Mouse (Mus musculus) cerebellum, adult 8-10 months (tissue): ENCODE measurements around the gene Gm17660.

ENCODE experiments used
- DNase-seq: peaks from one replicate; pipeline ENCODE4 v3.0.0; 2022

Gm17660 gene

DNA sequence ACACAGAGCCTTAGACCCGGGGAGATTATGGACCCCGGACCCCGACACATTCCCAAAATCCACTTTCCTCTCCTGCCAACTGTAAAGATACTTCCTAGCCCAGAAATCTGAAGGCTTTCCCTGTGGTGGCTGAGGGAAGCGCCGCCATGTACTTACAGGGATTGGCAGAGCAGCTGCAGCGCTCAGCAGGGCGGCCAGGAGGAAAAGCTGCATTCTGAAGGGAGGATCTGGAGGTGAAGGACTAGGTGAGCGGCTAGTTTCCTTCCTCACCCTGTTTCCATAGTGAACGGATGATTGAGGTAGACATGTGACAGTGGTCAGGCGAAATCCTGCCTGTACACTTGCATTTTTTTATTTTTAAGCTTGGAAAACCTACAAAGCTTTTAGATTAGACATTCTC is 1.0 kb downstream of the Gm17660 start:
- no peak for DNase-seq

DNA sequence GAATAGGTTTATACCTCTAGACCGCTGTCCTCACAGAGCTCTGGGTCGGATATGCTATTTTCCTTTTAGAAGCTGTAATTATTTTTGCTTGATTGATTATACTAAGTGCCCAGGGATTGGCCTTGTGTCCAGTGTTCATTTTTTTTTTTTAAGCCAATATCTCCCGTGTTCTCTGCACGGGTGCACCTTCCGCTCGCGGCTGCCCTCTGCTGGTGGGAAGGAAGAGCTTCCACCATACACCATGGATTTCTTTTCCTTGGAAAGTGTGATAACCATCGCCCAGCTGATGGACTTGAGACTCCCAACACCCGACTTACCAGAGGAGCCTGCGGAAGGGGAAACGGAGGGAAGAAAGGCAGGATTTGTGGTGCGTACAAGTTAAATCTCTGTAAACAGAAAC is 3.0 kb downstream of the Gm17660 start:
- DNase-seq: peak; percentile 59

DNA sequence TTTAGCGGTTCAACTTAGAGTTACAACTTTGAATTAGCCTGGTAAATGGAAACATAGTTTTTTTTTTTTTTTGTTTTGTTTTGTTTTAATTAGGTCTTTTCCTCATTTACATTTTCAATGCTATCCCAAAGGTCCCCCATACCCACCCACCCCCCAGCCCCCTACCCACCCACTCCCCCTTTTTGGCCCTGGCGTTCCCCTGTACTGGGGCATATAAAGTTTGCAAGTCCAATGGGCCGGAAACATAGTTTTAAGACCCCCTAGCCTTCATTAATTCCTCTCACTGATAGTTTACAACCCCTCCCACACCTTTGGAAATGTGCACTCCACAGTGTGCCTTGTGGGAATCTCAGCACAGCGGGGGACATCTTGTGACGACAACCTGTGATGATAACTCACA is 3.8 kb downstream of the Gm17660 start:
- no peak for DNase-seq

DNA sequence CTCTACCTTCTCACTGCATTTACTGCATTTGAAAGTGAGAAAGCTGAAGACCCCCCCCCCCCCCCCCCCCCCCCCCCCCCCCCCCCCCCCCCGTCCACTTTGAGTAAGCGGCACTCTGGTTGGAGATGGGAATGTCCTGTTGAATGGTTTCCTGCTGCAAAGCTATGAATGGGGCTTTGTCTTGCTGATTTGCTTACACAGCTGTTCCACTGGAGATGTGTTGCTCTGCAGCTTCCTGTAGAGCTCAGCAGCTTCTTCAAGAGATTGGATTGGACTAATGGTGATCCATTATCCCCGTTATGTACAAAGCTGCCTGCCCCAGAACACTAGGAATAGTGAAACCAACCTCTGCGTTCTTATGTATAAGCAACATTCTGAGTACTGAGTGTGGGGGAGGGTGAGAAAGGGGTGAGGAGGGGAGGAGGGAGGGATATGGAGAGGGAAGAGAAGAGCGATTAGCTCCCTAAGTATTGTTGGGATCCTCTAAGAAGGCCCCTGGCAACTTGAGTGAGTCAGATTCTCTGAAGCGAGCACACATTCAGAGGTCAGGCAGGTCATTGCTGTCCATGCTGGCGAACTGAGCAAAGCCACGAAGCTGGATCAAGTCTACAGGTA is 5.0 kb downstream of the Gm17660 start:
- no peak for DNase-seq

DNA sequence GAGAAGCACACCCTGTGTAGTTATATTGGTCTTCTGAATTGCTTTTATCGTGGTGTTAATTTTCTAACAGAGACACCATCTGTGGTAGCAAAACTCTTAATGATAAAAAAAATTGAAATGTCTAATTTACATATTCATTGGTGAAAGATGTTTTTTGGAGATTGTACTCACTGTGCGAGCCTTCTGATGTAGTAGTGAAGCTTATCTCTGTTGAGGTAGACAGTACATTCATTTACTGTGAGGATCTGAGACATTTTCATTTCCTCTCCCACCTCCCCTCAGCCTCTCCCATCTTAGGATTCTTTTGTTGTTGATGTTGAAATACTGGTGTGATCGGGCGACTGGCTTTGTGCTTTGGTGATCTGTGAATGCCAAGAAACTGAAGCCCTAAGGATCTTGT is 6.4 kb downstream of the Gm17660 start:
- no peak for DNase-seq

DNA sequence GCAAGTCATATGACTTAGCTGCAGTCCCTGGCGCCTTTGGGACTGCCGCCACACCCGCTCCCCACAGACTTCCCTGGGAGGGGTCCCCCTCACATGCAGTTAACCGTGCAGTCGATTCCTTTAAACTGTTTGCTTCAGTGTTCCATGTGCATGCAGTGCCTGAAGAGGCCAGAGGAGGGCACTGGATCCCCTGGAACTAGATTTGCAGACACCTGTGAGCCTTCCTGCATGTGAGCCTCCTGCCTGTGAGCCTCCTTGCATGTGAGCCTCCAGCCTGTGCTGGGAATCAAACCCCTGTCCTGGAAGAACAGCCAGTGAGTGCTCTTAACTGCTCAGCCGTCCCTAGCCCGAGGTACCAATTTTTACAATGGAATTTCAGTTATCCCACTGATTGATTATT is 8.7 kb downstream of the Gm17660 start:
- no peak for DNase-seq

DNA sequence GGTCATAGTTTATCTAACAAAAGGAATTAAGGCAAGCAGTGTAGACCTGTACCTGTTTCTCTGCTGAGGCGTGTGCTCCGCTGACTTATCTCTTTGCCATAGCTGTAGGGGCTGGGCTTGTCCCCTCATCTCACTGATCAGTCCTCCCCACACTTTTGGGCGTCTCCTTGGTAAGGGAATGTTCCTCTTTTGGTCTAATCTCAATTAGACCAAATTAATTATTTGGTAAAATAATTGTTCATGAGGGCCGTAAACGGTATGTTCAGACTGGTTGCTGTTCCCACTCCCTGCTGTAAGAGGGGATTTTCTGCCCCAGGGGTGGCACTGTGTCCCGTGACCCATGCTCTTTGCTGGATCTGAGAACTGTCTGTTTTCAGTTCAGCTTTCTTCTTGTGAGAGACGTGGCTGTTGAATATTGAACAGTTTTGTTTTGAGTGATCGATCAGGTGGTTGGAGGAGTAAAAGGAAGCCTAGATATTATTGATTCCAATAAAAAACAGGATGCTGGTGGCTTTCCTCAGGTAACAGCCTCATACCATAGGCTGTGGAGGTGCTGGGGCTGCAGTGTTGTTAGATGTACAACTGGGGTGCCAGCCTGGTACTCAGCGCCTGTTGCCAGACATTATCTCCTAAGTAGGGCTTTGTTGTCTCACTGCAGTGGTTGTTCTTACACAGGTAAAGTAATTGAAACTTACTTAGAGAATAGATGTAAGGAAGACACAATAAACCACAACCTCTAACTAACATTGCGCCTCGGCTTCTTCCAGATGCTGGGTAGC is 14.4 kb downstream of the Gm17660 start:
- no peak for DNase-seq

DNA sequence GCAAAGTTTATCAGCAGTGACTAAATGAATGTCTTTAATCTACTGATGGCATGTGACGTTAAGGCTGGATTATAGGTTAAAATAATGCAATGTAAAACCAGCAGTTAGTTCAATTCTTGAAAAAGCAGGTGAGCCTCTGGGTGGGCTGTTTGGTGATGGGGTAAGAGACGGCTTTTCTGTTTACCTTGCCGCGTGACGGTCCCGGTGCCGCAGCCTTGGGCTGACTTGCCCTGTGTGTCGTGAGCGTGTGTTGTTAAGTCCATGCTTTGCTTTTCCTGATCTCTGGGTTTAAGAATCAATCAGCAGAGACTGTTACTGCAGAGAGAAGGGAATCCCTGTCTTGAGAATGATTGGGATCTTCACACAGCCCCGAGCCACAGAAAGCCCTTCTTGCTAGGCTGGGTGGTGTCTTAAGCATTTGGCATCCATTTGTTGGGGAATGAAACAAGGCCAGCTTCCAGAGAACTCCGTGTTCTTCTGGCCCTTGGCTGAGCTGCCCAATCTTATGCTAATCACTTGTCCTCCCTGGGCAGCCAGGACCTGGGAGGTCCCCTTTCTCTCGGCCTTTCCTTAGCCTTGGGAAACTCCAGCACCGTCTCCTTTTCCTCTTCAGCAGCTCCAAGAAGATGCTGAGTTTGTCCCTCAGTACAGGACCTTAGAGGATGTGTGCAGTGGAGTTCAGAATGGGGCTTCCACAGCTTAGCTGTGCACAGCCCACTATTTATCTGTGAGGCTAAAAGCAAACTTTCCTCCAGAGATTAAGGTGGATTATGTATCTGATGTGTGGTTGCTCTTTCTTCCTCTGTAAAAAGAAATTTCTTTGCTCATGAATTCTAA is 15.3 kb downstream of the Gm17660 start:
- DNase-seq: no peak

DNA sequence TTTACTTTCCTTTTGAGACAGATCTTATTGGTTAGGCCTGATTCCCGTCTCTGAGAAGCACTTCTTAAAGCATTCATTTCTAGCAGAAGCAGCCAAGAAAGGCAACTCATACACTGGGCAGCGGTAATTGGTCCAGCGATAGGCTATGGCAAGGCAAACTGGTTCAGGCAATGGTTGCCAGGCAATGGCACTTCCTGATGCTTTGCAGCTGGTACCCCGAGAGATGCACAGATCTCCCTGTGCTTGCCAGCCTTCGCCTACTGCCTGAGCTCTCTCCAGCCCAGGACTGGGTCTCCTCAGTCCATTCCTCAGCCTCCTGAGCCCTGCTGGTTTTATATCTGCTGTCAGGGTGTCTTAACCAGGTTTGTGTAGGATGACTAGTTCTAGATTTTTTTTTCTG is 17.0 kb downstream of the Gm17660 start:
- DNase-seq: no peak

DNA sequence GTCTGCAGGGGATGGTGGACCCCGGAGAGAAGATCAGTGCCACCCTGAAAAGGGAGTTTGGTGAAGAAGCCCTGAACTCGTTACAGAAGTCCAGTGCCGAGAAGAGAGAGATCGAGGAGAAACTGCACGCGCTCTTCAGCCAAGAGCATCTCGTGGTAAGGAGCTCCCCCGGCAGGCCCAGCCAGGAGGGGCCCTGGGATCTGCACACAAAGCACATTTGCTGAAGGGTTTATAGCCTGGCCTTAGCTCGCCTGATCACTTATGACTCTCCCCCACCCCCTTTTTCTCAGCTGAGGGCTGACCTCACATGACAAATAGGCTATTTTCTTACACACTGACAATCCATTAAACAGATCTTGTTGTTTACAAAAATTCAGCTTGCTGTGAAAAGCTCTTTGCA is 17.8 kb downstream of the Gm17660 start:
- no peak for DNase-seq

DNA sequence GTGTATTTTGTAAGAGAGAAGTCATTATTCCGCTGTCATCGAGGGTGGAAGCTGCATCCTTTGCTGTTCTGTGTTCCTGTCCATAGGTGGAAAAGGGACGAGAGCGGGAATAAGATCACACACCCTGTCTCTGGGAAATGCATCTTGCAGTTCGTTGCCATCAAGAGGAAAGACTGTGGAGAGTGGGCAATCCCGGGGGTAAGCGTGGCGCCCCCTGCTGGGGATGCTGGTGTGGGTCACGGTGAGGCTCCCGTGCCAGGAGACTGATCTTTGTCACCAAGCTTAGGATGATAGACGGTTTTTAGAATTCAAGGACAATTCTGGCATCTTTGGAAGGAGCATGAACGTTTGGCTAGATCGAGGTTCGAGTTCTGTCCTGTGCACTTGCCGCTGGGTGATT is 19.4 kb downstream of the Gm17660 start:
- DNase-seq: peak; percentile 34

DNA sequence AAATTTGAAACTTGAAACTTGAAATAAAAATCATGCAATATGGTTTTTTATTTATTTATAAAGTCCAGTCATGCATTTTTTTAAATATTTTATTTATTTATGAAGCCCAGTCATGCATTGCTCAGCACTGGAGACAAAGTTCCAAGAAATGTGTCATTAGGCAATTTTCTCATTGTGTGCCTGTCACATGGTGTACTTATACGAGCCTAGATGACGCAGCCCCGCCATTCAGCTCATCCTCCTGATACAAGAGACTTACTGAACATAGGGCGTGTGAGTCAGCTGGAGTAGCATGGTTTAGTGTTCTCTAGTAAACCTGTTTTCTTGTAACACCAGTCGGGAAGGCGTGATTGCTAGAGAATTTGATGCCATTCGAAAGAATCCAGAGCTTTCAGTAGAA is 21.1 kb downstream of the Gm17660 start:
- no peak for DNase-seq

DNA sequence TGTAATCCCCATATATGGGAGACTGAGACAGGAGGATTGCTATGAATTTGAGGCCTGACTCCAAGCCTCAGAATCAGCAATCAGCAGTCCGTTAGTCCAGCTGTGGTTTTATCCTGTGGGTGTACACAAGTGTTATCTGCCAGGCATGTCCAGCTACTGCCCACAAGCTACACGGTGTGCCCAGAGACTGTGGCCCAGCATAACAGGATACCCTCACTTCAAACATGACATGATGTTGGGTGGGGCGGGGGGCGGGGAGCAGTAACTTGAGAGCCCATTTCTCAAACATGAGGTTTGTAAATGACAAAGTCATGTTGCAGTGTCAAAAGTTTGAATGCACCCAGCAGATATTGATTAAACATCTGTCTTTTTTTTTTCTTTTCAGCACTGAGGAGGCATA is 21.6 kb downstream of the Gm17660 start:
- no peak for DNase-seq

DNA sequence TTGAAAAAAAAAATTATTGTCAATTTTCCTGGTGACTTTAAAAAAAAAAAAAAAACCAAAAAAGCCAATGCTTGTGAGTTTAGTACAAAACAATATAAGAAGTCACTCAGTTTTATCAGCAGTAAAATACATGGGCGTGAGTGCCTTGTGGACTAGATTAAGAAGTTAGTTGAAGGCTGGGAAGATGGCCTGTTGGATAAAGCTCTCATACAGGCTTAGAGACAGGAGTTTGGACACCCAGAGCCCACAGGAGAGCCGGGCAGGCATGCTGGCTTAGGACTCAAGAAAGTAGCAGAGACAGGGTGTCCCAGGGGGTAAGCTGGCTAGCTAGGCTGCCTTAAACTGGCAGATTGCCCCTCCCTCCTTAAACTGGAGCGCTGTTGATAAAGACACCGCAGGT is 22.5 kb downstream of the Gm17660 start:
- DNase-seq: no peak

DNA sequence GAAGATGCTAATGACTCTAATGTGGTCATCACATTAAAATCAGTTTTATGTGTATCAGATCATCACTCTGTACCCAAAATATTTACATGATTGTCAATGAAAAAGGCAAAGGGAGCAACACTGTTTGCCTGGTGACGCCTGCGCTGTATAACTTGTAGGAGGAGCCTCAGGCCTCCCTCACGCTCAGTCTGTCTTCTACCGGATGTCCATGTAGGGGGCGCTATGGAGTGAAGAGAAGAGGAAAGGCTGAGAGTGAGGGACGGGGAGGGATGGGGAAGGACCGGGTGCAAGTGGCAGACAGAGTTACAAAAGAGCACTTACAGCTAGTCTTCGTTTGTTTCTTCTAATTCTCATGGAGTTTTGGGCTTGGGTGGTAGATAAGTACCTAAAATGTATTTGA is 24.5 kb downstream of the Gm17660 start:
- DNase-seq: no peak

DNA sequence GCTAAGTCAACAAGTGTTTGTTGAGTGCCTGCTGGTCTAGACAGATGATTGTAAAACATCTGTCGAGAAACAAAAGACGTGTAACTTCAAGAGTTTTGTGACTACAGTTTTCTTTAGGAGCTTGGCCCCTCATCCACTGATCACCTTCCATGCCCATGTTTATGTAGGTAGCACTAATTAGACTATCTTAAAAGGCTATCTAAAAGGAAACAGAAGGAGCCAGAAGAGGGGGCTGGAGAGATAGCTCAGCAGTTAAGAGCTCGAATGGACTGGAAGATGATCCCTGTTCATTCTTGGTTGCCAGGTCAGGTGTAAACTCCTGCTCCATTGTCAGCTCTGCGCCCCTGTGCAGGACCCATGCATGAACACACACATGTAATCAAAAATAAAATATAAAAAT is 29.3 kb downstream of the Gm17660 start:
- no peak for DNase-seq

DNA sequence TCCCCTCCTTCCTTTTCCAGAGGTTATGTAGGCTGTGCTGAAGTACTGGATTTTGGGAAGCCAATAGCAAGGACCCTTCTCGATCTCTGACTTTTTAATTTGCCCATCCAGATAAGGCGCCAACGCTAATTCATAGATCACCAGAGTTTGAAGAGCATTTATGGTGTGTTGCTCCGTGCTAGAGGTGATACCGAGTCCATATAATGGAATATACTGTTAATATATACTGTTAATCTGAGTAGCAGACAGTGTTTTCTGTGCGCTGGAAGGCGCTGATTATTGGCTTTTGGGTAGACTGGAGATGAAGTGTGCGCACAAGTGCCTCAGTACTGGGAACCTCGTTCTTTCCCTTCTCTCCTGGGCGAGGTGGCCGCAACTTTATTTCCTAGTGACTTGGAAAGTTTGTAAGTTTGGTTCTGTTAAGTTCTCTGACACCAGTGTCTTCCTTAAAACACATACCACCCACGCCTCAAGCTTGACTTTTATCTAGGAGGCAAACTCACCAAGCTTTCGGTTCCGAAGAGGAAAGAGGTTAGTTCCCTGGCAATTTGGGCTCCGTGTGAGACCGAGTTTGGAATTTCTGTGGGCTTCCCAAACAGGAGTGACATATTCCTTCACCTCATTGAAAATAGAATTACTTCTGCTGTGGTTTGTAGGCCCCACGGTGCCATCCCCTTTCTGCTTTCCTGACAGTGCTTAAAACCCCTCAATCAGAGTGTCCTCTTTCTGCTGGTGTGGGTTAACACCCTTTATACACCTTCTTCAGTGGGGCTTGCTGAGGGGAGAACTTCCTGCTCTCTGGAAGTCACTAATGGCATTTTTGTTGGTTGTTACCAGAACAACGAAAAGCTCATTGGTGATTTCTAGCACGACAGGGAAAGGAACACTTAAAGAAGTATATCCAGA is 30.0 kb downstream of the Gm17660 start:
- DNase-seq: no peak

DNA sequence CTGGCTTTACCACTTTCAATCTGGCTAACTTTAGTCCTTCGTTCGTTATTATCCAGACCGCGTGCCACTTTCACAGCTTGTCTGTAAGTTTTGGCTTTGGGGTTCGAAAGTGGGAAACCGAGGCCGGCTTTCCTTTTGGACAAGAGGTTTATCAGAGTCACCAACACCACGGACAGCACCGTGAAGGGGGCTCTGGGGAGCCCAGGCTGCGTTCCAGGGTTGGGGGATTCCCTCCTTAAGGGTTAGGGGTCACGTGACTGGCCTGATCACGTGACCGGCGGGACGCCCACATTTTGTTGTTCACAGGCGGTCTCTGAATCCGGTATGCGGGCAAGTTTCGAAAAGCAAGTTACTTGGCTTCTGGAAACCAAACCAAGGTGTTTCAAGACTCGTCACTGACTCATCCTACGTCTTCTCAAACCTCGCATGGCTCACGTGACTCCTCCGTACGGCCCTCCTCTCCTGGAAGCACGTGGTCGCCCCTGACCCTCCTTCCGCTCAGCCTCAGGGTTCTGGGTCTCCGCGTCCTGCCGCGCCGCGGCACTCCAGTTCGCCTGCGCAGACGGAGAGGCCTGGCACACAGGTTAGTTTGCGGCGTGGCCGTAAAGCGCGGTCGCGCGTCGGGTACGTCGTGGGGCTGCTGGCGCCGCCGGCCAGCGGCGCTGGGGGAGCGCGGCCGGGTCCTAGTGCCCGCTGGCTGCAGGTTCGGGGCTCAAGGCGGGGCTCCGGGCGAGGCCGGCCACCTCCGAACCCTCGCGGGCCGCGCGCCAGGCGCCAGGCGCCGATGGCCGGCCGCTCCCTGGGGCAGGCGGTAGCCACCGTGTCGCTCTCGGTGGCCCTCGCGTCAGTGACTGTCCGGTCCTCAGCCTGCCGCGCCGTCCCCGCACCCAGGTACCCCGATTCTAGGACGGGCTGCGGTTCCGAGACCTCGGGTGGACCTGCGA is 30.9 kb downstream of the Gm17660 start, which contains the start of gene Nudt9:
Gene Nudt9, plus strand, starts transcription at position 51 of the 944 bp plus-strand sequence.
- peak; percentile 94 for DNase-seq

DNA sequence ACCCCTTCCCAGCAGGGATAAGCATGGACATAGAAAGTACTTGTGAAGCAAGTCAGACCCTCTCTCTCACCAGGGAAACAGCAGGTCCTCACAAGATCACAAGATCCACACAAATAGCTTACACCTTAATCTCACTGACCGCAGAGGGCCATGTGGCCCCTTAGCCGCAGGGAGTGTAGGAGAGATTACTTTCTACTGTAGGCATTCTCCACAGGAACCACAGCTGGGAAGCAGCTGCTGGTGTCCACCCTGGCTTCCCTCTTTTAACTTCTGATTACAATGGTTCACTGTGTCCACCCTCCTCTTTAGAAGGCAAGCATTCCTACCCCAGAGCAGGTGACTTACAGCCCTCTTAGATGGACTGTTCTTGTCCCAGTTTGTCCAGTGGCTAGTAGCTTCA is 33.7 kb downstream of the Gm17660 start:
- no peak for DNase-seq

DNA sequence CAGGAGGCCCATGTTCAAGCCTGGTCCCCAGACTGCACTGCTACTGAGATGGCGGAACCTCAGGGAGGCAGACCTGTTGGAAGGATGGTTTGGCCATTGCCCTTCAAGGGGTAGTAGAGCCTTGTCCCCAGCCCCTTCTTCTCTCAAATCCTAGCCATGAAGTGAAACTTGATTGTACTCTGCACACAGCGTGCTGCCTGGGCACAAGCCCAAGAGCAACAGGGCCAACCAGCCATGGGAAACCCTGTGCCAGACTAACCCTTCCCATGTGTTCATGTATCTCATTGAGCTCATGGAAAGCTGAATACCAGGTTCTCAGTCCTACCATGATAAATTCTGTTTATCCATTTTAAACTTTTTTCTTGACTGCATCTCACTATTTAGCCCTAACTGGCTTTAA is 34.5 kb downstream of the Gm17660 start:
- DNase-seq: no peak

DNA sequence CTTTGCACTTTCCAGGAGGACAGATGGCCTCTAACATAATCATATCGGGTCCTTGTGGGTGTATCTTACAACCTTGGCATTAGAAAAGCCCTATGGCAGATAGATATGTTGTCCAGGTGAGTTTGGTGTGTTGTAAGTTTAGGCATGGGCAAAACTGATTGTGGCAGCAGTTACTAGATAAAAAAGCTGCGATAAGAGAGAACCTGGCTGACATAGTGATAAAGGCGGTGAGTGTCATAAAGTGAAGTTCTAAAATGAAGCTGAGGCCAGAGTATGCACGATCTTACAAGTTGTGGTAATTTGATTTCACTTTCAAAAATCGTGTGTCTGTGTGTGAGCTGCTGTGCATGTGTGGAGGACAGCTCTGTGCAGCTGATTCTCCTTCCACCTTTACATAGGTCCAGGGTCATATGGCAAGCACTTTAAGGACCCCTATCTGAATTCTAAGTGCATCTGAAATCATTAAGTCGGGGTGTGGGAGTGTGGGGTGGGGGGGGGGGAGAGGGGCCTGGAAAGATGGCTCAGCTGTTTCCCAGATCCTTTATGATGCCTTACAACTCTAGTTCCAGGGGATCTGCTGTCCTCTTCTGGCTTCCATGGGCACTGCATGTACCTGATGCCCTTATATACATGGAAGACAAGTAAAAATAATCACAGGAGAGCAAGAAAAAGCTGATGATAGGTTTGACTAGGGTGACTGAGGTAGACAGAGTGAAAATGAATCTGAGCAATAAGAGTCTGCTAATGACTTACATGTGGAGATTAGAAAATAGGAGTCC is 38.1 kb downstream of the Gm17660 start:
- no peak for DNase-seq
